Mouse (Mus musculus) liver (tissue): ENCODE measurements around the gene Gsta2.
"Not testable (repeated sequence)": the region's sequence is repeated elsewhere in the genome, so short reads cannot be mapped to it uniquely, and the experiment has no call there.

ENCODE experiments used
- DNase-seq: peaks from one replicate; pipeline ENCODE4 v3.0.0-alpha.2; 2020; ENCODE audit warnings: mixed read lengths

The Gsta2 gene

GRCm38 (mm10) chr9:78365850-78366544 is 10.4 kb upstream of the Gsta2 start:
- no peak for DNase-seq

- DNase-seq = no peak
These were observed 9.1 kb upstream of the Gsta2 start for GRCm38 (mm10) chr9:78364701-78365100.

DNA sequence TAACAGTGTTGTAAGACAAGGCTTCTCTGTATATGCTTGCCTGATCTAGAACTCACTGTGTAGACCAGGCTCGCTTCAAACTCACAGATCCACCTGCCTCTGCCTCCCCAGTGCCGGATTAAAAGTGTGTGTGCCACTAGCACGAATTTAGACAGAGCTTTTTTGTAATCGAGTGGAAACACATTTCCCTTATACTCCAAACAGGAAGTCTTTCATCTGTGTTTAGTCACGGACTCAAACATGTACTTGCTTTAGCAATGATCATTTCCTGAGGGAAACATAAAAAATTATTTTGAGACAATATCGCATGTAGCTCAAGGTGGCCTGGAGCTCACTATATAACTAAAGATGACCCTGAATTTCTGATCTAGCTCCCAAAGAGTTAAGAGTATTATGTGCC is 7.8 kb upstream of the Gsta2 start:
- DNase-seq = no peak

GRCm38 (mm10) chr9:78360484-78360872 is 4.9 kb upstream of the Gsta2 start:
- no peak for DNase-seq

DNA sequence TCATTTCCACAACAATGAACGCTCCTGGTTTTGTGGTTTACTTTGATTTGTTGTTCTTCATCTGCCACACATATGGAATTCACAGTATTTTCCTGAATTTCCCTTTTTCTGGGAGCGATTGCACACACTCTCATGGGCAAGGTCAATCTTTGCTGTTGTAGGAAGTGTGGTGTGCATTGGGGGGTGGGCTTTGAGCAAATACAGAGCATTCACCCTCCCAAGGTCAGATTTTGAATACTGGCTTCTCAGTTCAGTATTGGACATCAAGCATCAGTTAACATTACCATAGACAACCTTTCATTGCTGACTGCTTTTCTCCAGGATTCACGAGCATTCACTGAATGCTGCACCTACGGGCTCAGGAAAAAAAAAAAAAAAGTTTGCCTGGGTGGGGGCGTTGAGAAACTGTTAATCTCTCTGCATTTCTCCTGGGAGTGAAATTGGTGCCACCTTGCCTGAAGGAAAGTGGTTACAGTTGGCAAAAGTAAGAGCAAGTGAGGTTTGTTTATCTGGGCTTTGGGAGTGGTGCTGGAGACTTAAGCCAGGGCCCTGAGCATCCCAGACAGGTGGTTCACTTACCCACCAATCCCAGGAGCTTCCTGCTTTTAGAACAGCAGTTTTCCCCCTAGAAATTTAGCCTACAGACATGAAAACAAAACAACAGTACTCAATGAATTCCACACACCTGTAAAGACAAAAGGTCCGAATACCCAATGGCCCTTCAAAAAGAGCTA is 4.3 kb upstream of the Gsta2 start:
- DNase-seq = no peak

- DNase-seq = peak; percentile 74
These were observed 2.5 kb upstream of the Gsta2 start for GRCm38 (mm10) chr9:78358053-78358452.

GRCm38 (mm10) chr9:78354665-78355578 is 666 bp downstream of the Gsta2 start:
- no peak for DNase-seq

DNA sequence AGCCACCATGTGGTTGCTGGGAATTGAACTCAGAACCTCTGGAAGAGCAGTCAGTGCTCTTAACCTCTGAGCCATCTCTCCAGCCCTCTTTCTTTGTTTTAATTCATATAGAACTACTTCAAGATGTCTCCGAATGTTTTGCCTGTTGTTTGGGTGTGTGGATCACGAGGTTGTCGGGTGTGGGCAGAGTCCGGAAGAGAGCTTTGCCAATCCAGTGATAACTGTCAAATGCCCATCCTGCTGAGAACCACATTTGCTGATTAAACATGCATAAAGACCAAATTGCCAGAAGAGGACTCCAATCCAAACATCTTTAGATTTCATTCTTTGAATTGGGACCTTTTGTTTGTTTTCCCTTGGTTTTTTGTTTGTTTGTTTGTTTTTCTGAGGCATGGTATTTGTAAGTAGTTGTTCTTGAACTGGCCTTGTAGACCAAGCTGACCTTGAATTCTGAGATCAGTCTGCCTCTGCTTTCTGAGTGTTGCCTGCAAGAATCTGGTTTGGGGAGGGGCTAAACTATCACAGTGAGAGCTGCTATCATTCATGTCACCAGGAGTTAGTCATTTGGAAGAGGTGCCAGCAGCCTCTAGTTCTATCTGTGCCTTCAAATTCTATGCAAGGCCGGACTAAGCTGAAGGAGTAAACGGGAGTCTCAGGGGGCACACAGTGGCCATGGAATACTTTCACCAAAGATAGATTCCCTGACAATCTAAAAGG is 3.9 kb downstream of the Gsta2 start:
- DNase-seq = no peak

GRCm38 (mm10) chr9:78350007-78350406 is 5.6 kb downstream of the Gsta2 start:
- not testable (repeated sequence) for DNase-seq

- DNase-seq = not testable (repeated sequence)
These were observed 6.4 kb downstream of the Gsta2 start for GRCm38 (mm10) chr9:78349141-78349540.

GRCm38 (mm10) chr9:78348206-78349004 is 7.2 kb downstream of the Gsta2 start:
- DNase-seq = not testable (repeated sequence)

GRCm38 (mm10) chr9:78347004-78347403 is 8.6 kb downstream of the Gsta2 start:
- no peak for DNase-seq

- not testable (repeated sequence) for DNase-seq
These were observed 10.4 kb downstream of the Gsta2 start for GRCm38 (mm10) chr9:78345235-78345634.

GRCm38 (mm10) chr9:78343055-78343454 is 12.5 kb downstream of the Gsta2 start:
- not testable (repeated sequence) for DNase-seq

DNA sequence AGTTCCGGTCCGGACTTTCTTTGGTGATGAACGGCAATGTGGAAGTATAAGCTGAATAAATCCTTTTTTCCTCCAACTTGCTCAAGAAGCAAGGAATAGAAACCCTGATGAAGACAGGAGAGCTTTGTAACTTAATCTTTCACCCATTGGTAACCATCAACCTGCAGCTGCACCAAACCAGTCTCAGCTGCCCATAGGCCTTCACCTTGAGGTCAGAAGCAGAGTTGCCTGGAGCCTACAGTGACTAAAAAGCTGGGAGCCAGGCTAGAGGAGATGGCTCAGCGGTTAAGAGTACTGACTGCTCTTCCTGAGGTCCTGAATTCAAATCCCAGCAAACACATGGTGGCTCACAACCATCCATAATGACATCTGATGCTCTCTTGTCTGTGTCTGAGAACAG is 13.1 kb downstream of the Gsta2 start:
- DNase-seq = not testable (repeated sequence)

- DNase-seq = peak; percentile 48
These were observed 15.3 kb downstream of the Gsta2 start for GRCm38 (mm10) chr9:78340324-78340723.

- DNase-seq = peak; percentile 6
These were observed 18.5 kb downstream of the Gsta2 start for GRCm38 (mm10) chr9:78337050-78337449.

DNA sequence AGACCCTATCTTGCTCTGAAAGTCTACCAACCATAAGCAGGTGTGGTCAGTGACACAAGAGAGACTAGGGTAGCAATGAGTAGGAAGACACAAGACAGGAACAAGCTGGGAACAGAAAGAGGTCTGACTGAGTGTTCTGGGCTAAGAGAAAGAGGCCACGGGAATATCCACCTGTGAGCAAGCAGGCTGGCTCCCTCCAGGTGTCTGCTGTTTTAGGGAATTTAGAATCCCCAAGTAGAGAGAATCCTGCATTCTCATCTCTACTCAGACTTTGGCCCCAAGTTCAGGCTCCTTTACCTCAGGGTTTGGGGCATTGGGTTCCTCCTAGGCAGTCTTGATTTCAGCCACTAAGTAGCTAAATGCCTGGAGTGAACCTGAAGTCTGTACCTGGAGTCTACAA is 28.3 kb downstream of the Gsta2 start, which contains the start of gene Omt2b:
Omt2b (plus strand) TSS at position 301 of the 400 bp plus-strand sequence.
- not testable (repeated sequence) for DNase-seq

- DNase-seq = no peak
These were observed 36.1 kb downstream of the Gsta2 start for GRCm38 (mm10) chr9:78319499-78319898.

GRCm38 (mm10) chr9:78314696-78315095 is 40.9 kb downstream of the Gsta2 start, which contains the start of gene Omt2a:
Gene Omt2a (minus strand): TSS chr9:78314796.
- no peak for DNase-seq

DNA sequence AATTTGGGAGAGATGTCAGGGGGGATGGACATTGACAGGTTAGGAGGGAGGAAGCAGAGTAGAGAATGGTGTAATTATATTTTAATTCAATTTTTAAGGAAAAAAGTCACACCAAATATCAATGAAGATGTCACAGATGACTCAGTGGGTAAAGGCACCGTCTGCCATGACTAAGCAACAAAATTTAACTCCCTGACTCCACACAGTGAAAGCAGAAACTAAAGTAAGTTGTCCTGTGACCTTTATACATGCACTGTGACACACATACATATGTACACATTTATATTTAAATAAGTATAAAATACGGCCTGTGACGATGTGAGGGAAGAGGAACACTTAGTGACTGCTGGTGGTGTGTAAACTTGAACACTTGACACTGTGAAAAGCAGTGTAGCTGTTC is 47.5 kb downstream of the Gsta2 start:
- not testable (repeated sequence) for DNase-seq
